Mouse (Mus musculus) heart, postnatal 0 days (tissue): ENCODE measurements around the gene Sh2d3c.

Source experiments
- CTCF ChIP-seq: IDR thresholded peaks from 2 replicates; pipeline ENCODE4 v1.5.1; 2016; ENCODE audit warnings: antibody characterized with exemption, control low read depth, low read depth
- EP300 ChIP-seq: IDR thresholded peaks from 2 replicates; pipeline ENCODE4 v1.6.1; 2016; ENCODE audit warnings: antibody characterized with exemption, low read depth

DNA sequence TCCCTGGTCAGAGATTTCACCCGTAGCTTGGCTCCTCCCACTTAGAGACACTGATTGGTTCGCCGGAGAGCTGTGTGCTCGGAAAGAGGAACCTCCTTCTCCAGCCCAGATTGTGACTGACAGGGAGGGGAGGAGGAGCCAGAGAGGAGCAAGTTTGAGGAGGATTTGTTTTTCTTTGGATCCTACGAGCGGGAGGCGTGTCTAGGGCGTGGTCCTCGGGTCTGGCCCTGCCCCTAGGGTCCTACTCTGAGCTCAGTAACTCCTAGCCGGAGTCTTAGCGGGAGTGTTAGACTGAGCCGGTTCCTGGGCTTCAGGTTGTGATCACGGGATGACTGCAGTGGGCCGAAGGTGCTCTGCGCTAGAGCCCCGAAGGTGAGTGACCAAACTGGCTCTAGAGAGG, 6.6 kb downstream of the Sh2d3c start:
- TF ChIP-seq CTCF (no peak), EP300 (no peak)
